Mouse (Mus musculus) urinary bladder, postnatal 4 days (tissue): Measurements from ENCODE around the gene Mrtfb.

Experiments
- DNase-seq, 2 experiments: peaks; one replicate each; pipeline ENCODE4 v3.0.0; 2021 to 2022; ENCODE audit warnings: low spot score in 2 of 2

Mrtfb gene

DNA sequence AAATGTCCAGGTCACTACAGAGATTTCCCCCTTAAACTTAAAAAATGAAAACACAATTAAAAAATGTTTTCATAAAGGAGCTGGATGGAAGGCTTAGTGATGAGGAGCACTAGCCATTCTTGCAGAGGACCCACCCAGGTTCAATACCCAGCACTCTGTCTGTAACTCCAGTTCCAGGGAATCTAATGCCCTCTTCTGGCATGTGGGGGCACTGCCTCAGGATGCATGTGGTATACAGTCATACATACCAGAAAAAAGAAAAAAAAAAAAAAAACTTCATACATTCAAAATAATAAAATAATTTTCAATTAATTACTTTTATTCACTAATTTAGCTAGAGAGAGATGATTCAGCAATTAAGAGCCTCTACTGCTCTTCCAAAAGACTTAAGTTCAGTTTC lies 95.0 kb downstream of the Mrtfb start:
- DNase-seq: no peak

DNA sequence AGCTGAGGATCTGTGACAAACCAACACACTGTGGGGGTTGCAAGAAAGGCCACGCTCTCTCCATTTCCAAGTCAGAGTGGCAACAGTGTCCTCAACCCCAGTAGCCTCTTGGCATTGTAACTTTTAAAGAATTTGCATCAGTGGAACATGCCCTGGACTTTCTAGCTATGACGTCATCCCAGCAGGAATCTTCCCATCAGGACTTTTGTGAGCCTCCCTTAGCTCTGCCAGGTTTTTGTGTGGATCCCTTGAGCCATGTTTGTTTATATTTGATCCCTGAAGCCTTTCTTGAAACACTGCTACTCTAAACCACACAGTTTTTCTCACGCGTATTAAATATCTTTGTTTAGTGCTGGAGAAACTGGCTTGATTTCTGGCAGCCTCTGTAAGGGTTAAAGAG lies 97.6 kb downstream of the Mrtfb start:
- no peak for DNase-seq

GRCm38 (mm10) chr16:13354431-13354830 lies 98.2 kb downstream of the Mrtfb start:
- DNase-seq: no peak

GRCm38 (mm10) chr16:13357806-13358679 lies 101.8 kb downstream of the Mrtfb start:
- peak; percentile 57 to 69 for DNase-seq

DNA sequence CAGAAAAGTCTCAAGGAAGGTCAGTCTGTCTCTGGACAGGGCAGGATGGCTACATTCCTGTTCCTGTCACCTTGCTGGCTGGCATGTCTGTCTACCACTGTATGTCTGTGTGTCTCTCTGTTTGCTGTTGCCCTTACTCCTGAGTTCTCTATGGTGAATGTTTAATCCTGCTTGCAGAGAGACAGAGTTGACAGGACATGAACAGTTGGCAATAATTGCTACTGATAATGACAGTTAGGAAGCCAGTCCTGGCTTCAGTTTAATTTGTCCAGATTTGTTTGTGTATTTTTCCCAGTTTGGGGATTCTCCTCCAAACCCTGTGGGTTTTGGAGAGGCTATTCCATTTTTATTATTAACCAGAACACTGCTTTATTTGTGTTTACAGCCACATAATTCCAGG lies 102.5 kb downstream of the Mrtfb start:
- no peak for DNase-seq

DNA sequence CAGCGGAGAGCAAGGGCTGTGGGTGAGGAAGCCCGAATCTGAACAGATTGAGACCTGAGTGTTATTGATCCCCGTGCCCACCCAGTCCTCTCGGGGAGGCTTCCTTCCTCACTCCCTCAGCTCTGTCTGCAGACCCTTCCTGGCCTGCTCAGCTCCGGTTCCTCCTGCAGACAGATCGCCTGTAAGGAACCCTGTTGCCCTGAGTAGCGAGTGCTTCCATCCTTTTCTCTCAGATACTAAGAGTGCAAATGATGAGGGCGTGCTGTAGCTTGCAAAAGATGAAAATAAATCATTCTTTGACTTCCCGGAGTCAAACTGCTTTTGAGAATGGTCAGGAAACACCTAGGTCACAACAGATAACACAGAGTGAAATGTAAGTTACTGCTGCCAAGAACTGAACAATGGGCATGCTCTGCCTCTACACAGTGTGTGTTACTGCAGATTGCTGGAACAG lies 103.2 kb downstream of the Mrtfb start:
- DNase-seq: no peak

- DNase-seq: no peak
These were observed 103.9 kb downstream of the Mrtfb start for GRCm38 (mm10) chr16:13360208-13360607.

- DNase-seq: no peak
These were observed 104.6 kb downstream of the Mrtfb start for GRCm38 (mm10) chr16:13360835-13361234.

- DNase-seq: no peak
These were observed 106.9 kb downstream of the Mrtfb start for GRCm38 (mm10) chr16:13363141-13363540.

DNA sequence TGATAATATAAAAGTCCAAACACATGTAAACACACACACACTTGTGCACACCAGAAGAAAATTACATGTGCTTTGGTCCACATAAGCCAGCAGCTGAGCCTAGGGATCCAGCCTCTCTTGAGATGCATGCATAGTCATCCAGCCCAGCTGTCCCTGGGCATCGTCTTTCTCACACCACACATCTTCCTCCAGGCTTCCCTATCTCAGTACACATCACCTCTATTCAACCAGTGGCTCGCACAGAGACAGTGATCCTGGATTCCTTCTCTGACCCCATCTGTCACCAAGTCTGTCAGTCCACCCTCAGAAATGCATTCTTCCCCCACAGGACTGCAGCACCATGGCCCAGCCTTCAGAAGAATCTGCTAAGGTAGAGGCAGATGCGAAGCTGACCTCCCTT lies 107.9 kb downstream of the Mrtfb start:
- DNase-seq: no peak

DNA sequence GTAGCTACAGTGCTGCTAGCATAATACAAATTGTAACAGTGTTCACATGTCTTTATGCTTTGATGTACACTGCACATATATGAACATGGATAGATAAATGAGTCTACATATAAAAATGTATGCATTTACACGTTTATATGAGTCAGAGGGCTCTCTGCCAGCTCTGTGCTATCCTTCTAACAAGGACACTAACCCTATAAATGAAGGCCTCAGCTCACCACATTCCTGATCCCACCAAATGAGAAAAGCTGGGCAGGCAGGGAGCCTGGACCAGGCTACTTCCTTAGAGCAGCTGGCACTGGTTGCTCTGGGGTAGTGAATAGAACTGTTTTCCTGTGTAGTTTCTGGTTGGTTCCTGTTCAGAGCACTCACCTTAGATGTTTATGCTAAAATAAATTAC lies 110.0 kb downstream of the Mrtfb start:
- no peak for DNase-seq

DNA sequence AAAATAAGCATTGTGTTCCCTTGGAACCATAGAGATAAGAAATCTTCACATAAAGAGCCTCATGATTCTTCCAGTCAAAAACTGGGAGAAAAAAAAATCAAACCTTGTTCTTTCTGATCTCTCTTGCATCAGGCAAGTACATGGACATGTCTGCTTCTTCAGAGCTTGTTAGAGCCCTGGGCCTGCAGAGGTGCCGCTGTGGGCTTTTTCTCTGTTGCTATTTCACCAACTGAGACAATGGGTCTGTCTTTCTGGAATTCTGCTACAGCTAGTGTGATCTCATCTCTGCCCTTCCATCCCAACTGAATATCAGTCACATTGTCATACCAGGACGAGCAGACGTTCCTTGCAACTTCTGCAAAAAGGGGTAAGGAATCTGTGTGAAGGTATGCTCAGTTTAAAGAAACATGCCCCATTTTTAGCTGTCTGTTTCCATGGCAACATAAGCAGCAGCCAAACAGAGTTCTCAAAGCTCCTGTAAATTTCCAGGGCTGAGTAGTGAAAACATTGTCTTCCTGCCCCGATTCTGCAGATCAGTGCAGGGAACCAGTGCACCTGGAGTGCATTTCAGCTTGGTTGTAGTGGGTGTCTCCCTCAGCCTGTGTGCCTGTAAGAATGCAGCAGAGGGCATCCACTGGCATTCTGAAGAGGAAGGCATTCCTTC lies 110.7 kb downstream of the Mrtfb start:
- DNase-seq: no peak

DNA sequence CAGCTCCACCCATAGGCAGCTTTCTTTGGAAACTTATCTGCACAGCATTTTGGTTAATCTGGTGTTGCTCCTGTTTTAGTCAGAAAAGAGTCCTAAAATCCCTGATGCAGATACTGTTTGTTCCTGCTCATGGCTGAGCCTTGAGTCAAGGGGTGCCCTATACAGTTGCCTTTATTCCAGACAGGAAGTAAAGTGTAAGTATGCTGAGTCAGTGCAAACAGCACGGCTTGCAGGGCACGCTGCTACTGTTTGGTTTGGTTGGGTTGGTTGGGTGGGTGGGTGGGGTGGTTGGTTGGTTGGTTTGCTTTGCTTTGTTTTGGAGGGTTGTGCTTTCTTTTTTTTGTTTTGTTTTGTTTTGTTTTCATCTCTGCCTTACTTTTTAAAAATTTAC lies 111.2 kb downstream of the Mrtfb start:
- DNase-seq: no peak

DNA sequence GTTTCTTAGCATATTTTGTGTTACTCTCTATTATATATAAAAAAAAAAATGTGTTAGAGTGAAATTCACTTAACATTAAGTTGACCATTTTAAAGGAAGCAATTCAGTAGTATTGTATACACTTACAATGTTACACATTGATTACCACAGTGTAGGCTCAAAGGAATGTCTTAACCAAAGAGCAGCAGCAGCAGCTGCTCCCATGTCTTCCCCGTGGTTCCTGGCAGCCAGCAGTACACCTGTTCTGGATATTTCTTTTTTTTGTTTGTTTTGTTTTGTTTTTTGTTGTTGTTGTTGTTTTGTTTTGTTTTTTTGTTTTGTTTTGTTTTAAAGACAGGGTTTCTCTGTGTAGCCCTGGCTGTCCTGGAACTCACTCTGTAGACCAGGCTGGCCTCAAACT lies 112.4 kb downstream of the Mrtfb start:
- DNase-seq: no peak

DNA sequence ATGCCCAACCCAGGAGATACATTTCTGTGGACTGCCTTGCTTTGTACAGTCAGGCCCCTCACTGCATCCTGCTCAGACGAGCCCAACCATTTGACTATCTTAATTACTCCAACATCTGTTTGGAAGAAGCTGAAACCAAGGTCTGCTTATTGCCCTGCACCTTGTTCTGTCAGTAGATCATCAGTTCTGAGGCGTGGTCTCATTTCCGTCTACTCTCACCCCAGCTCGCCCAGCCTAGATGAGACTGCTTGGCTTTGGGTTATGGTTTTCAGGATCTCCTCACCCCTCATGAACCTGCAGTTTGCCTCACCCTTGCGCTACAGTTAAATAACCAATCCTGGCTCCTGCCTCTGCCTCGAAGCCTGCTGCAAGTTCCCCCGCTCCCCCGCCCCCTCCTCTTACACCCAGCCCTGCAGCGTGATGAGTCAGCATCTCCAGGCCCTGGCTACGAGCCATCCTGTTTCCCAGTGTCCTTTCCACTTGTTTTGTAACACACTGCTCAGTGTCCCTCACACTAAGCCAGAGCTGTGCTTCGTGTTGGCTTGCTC lies 115.5 kb downstream of the Mrtfb start:
- DNase-seq: peak; percentile 72 to 83

DNA sequence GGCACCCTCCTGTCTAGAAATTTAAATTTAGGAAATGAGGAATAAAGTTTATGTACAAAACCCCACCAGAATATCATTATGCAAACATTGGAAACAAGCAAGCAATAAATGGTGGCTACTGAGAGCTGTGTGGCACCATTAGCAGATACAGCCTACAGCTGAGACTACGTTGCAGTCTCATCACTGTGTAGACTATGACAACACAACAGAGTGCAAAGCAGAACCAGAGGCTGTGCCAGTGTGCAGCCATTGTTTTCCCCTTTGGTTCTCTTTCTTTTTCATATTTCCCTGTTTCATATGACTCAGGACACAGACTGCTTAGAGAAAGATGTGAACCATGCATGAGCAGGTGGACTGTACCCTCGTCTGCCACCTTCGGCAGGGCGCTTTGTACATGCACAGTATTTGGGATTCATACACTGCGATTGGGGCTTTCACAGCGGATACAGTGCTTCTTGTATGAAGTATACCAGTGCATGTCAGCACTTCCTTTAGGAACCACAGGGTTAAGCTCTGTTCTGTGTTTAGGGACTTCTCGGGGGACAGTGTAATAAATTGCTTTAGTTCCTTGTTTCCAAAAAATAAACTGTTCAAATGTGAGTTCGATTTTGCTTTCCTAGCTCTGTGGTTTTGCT lies 116.7 kb downstream of the Mrtfb start:
- no peak for DNase-seq

DNA sequence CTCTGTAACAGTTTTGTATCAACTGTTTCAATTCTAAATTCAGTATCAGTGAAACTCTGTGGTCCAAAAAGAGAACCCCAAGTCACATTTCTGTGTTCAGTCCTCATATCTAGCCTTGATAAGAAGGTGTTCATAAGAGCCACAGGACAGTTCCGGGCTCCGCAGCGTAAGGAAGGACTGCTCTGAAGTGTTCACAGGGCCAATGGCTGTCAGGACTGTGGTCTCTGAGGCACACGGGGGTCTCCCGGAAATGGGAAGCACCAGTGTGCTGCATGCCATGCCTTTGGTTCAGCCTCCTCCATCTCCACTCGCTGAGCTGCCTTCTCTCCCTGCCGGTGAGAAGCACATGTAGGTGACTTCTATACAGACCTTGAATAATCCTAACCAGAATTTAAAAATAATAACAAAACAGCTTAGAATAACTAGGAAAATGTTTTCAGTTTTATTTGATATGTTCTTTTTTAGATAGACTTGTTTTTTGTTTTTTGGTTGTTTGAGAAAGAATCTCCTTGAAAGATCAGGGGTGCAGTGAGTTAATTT lies 120.7 kb downstream of the Mrtfb start:
- DNase-seq: no peak

- no peak for DNase-seq
These were observed 121.9 kb downstream of the Mrtfb start for GRCm38 (mm10) chr16:13378157-13378556.

- DNase-seq: no peak
These were observed 123.6 kb downstream of the Mrtfb start for GRCm38 (mm10) chr16:13379865-13380264.

DNA sequence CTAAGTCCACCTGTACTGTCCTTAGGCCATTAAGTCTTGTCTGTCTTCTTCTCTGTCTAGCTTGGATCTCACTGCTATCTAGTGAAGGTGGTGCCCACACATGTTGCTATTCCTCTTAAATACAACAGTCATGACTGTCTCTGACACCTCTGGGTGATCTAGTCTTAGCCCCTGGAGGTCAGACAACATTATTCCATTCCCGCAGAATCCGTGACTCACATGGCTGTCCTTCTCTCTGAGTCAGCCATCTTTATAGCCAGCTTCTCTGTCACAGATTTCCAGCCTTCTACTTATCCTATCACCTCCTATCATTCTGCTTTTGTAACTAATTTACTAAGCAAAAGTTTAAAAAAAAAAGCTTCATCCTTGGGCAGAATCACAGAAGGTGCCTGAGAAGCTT lies 125.5 kb downstream of the Mrtfb start:
- no peak for DNase-seq

DNA sequence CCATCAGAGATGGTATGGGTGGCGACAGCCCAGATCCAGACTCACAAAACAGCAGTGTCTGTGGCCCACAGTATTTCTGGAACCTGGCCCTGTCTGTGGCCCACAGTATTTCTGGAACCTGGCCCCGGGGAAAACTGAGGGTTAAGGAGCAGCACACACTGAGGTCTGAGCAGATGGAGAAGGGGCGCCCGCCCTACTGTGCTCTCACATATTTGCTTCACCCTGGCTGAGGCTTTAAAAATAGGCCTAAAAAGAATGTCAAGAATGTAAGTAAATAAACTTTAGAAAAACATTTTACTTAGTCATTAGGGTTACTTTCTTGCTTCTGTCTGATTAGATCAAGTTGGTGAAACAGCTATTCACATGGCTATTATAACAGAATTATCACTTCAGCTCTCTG lies 131.0 kb downstream of the Mrtfb start:
- no peak for DNase-seq

GRCm38 (mm10) chr16:13400375-13400774 lies 144.1 kb downstream of the Mrtfb start:
- DNase-seq: no peak
